Mouse (Mus musculus): ENCODE measurements around the gene Rasal1. TPM values are rescaled to one million over a fixed set of nuclear protein-coding genes. Genes with fewer than 3 reads are reported as not detected.

Gene Rasal1
- polyA plus RNA-seq, 1 experiment = 1.3 TPM

GRCm38 (mm10) chr5:120694695-120695074 lies 46.1 kb downstream of the Rasal1 start:
- no peak for DNase-seq (ENCODE audit: low spot score)

- DNase-seq (ENCODE audit: low spot score) = no peak
Measured at GRCm38 (mm10) chr5:120696057-120696743, 47.6 kb downstream of the Rasal1 start.

GRCm38 (mm10) chr5:120696865-120697264 lies 48.3 kb downstream of the Rasal1 start:
- DNase-seq (ENCODE audit: low spot score) = no peak

- DNase-seq (ENCODE audit: low spot score) = no peak
Measured at GRCm38 (mm10) chr5:120698181-120698580, 49.6 kb downstream of the Rasal1 start.

- DNase-seq (ENCODE audit: low spot score) = no peak
Measured at GRCm38 (mm10) chr5:120698801-120699391, 50.3 kb downstream of the Rasal1 start.

GRCm38 (mm10) chr5:120700996-120701790 lies 52.6 kb downstream of the Rasal1 start:
- no peak for DNase-seq (ENCODE audit: low spot score)

- no peak for DNase-seq (ENCODE audit: low spot score)
Measured at GRCm38 (mm10) chr5:120702421-120702820, 53.8 kb downstream of the Rasal1 start.

GRCm38 (mm10) chr5:120702969-120703368 lies 54.4 kb downstream of the Rasal1 start:
- no peak for DNase-seq (ENCODE audit: low spot score)

GRCm38 (mm10) chr5:120703660-120704059 lies 55.0 kb downstream of the Rasal1 start:
- no peak for DNase-seq (ENCODE audit: low spot score)

GRCm38 (mm10) chr5:120704421-120704820 lies 55.8 kb downstream of the Rasal1 start:
- no peak for DNase-seq (ENCODE audit: low spot score)

GRCm38 (mm10) chr5:120706541-120706940 lies 57.9 kb downstream of the Rasal1 start:
- no peak for DNase-seq (ENCODE audit: low spot score)

- no peak for DNase-seq (ENCODE audit: low spot score)
Measured at GRCm38 (mm10) chr5:120706976-120707375, 58.4 kb downstream of the Rasal1 start.

GRCm38 (mm10) chr5:120710161-120710825 lies 61.7 kb downstream of the Rasal1 start:
- no peak for DNase-seq (ENCODE audit: low spot score)

- DNase-seq (ENCODE audit: low spot score) = no peak
Measured at GRCm38 (mm10) chr5:120710826-120711248, 62.2 kb downstream of the Rasal1 start.

- no peak for DNase-seq (ENCODE audit: low spot score)
Measured at GRCm38 (mm10) chr5:120711416-120711815, 62.8 kb downstream of the Rasal1 start.

GRCm38 (mm10) chr5:120711827-120712226 lies 63.2 kb downstream of the Rasal1 start, which contains the start of gene Dtx1:
Dtx1 (minus strand) TSS chr5:120711927.
- DNase-seq (ENCODE audit: low spot score) = no peak

- DNase-seq (ENCODE audit: low spot score) = no peak
Measured at GRCm38 (mm10) chr5:120712721-120713120, 64.1 kb downstream of the Rasal1 start.

GRCm38 (mm10) chr5:120714314-120714713 lies 65.7 kb downstream of the Rasal1 start:
- peak; percentile 45 for DNase-seq (ENCODE audit: low spot score)

- DNase-seq (ENCODE audit: low spot score) = no peak
Measured at GRCm38 (mm10) chr5:120717136-120717535, 68.5 kb downstream of the Rasal1 start.

GRCm38 (mm10) chr5:120718600-120719378 lies 70.2 kb downstream of the Rasal1 start:
- no peak for DNase-seq (ENCODE audit: low spot score)

- DNase-seq (ENCODE audit: low spot score) = no peak
Measured at GRCm38 (mm10) chr5:120721005-120721404, 72.4 kb downstream of the Rasal1 start.
